Mouse (Mus musculus): ENCODE data around the gene Mtrex.
A peak's percentile ranks its signal among the peaks of the same experiment; 100 is the strongest.

Mtrex gene

GRCm38 (mm10) chr13:112867381-112867780 is 59.8 kb downstream of the Mtrex start:
- DNase-seq (ENCODE audit: low spot score in 2 of 2), result no peak

- DNase-seq (ENCODE audit: low spot score in 2 of 2), result no peak
These were observed 60.4 kb downstream of the Mtrex start for GRCm38 (mm10) chr13:112866782-112867181.

GRCm38 (mm10) chr13:112862978-112863677 is 64.1 kb downstream of the Mtrex start:
- no peak for DNase-seq (ENCODE audit: low spot score in 2 of 2)

- DNase-seq (ENCODE audit: low spot score in 2 of 2), result no peak
These were observed 64.9 kb downstream of the Mtrex start for GRCm38 (mm10) chr13:112862342-112862741.

- no peak for DNase-seq (ENCODE audit: low spot score in 2 of 2)
These were observed 65.3 kb downstream of the Mtrex start for GRCm38 (mm10) chr13:112861825-112862306.

GRCm38 (mm10) chr13:112860911-112861310 is 66.3 kb downstream of the Mtrex start:
- DNase-seq (ENCODE audit: low spot score in 2 of 2), result no peak

GRCm38 (mm10) chr13:112860370-112860769 is 66.8 kb downstream of the Mtrex start:
- no peak for DNase-seq (ENCODE audit: low spot score in 2 of 2)

GRCm38 (mm10) chr13:112859574-112860134 is 67.5 kb downstream of the Mtrex start:
- DNase-seq (ENCODE audit: low spot score in 2 of 2), result no peak

- DNase-seq (ENCODE audit: low spot score in 2 of 2), result no peak
These were observed 69.3 kb downstream of the Mtrex start for GRCm38 (mm10) chr13:112857921-112858320.

GRCm38 (mm10) chr13:112854402-112854801 is 72.8 kb downstream of the Mtrex start:
- peak in 1 of 2 experiments; percentile 14 for DNase-seq (ENCODE audit: low spot score in 2 of 2)

- no peak for DNase-seq (ENCODE audit: low spot score in 2 of 2)
These were observed 73.4 kb downstream of the Mtrex start for GRCm38 (mm10) chr13:112853710-112854316.

- DNase-seq (ENCODE audit: low spot score in 2 of 2), result no peak
These were observed 81.3 kb downstream of the Mtrex start for GRCm38 (mm10) chr13:112845931-112846330.

- peak; percentile 45 to 63 for DNase-seq (ENCODE audit: low spot score in 2 of 2)
These were observed 86.7 kb downstream of the Mtrex start for GRCm38 (mm10) chr13:112840241-112841087.

GRCm38 (mm10) chr13:112838562-112839232 is 88.5 kb downstream of the Mtrex start:
- DNase-seq (ENCODE audit: low spot score in 2 of 2), result no peak

- DNase-seq (ENCODE audit: low spot score in 2 of 2), result no peak
These were observed 89.5 kb downstream of the Mtrex start for GRCm38 (mm10) chr13:112837621-112838155.

GRCm38 (mm10) chr13:112836951-112837350 is 90.2 kb downstream of the Mtrex start:
- DNase-seq (ENCODE audit: low spot score in 2 of 2), result no peak

GRCm38 (mm10) chr13:112835113-112835512 is 92.1 kb downstream of the Mtrex start:
- no peak for DNase-seq (ENCODE audit: low spot score in 2 of 2)

- DNase-seq (ENCODE audit: low spot score in 2 of 2), result no peak
These were observed 93.3 kb downstream of the Mtrex start for GRCm38 (mm10) chr13:112833895-112834263.

GRCm38 (mm10) chr13:112833253-112833894 is 93.8 kb downstream of the Mtrex start:
- DNase-seq (ENCODE audit: low spot score in 2 of 2), result no peak

- DNase-seq (ENCODE audit: low spot score in 2 of 2), result no peak
These were observed 94.6 kb downstream of the Mtrex start for GRCm38 (mm10) chr13:112832589-112832988.

GRCm38 (mm10) chr13:112829619-112830018 is 97.6 kb downstream of the Mtrex start:
- no peak for DNase-seq (ENCODE audit: low spot score in 2 of 2)
